Mouse (Mus musculus) kidney, adult 2 months (tissue): ENCODE data around the gene Sgk2.

ENCODE experiments used
- CTCF ChIP-seq: fragments of 200-500 bp; conservative IDR thresholded peaks from 2 replicates; pipeline ENCODE4 v1.5.1; 2011; ENCODE audit warnings: low read depth, mild to moderate bottlenecking, control low read depth, low read length, moderate library complexity, mixed read lengths; ENCODE audit not compliant: insufficient read depth, insufficient read length
- POLR2A ChIP-seq: fragments of 200-500 bp; IDR thresholded peaks from one replicate; pipeline ENCODE4 v1.6.1; 2011; ENCODE audit warnings: low read depth, low read length, control low read depth

DNA sequence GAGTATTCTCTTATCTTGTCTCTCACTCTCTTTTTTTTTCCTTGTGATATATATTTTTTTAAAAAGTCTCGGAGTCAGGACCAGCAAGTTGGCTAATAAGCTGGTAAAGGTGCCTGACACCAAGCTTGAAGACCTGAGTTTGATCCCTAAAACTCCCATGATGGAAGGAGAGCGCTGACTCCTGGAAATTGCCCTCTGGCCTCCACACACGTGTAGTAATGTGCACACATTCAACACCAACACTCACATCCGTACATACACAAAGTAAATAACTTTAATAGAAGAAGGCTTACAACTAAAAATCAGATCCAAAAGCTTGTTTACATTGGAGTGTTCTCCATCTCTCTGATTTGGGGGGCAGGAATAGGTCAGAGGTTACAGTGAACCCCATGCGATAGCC, 13.9 kb upstream of the Sgk2 start:
- TF ChIP-seq POLR2A (no peak), CTCF (no peak)
